Mouse (Mus musculus) R1 (cell line): ENCODE data around the gene Tex10.
A peak's percentile ranks its signal among the peaks of the same experiment; 100 is the strongest.

Experiments
- DNase-seq: peaks from one replicate; pipeline ENCODE4 v3.0.0-alpha.2; 2018; ENCODE audit warnings: low read depth, low spot score

The Tex10 gene

DNA sequence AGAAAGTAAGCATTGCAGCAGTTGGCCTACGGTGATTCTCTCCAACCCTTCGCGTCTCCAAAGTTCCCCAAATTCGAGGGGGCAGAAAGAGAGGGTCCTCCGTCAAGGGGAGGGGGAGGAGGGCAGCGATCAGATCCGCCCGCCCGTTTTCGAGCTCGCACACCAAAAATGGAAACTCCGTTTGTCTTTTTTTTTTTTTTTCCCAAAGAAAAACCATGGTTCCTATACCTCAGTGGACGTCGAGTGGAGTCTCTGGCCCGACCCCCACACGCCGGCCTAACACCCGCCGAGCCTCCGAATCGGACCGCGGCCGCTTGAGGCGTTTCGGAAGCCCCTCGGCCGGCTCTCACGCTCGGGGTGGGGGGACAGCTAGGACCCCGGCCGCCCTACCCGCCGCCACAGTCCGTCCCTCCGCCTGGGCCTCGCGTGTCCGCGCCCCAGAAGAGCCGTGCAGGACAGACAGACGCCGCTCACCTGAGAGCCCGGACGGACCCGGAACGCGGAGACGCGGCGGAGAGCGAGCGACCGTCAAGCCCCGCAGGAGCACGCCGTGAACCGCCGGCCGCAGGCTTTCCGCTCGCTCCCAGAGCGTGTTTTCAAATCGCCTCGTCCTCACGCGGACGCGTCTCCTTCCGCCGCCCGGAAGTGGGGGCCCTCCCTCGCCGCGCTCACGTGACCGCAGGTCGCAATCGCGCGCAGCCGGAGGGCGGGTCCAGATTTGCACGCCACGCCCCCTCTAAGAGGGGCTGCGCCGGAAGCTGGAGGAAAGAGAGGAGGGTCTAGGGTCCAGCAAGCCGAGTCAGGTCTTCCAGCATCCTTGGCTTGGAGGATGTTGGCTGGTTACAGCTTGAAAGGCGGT is at the start of gene Tex10:
TSS of gene Tex10 (minus strand) at position 668 of the 859 bp plus-strand sequence.
- DNase-seq, result peak; percentile 92

GRCm38 (mm10) chr4:48510861-48511260 is 37.6 kb upstream of the Tex10 start:
- peak; percentile 83 for DNase-seq

- DNase-seq, result no peak
Observed at GRCm38 (mm10) chr4:48492510-48492909, 19.3 kb upstream of the Tex10 start.

DNA sequence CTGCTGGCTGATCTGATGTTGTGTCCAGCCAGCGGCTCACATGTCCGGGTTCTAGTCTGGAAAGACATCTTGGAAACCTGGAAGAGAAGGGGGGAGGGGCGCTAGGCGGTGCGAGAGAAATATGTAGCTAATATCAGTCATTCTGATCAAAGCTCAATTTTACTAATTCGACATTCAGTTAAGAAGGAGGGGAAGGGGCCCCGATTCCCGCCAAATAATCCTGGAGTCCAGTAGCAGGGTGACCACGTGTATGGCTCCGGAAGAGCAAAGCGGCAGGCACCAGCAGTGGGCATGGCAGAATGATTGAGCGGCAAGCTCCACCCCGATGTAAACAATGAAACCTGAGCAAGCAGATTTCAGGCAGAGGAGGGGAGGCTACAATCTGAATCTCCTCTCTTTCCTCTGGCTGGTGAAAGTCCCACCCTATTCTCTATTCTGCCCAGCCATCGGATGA is 18.1 kb upstream of the Tex10 start:
- peak; percentile 77 for DNase-seq

- DNase-seq, result no peak
Observed at GRCm38 (mm10) chr4:48488916-48489315, 15.7 kb upstream of the Tex10 start.

- DNase-seq, result peak; percentile 88
Observed at GRCm38 (mm10) chr4:48481287-48481686, 8.0 kb upstream of the Tex10 start.

GRCm38 (mm10) chr4:48473651-48474011 is 372 bp upstream of the Tex10 start:
- no peak for DNase-seq

- no peak for DNase-seq
Observed at GRCm38 (mm10) chr4:48472052-48472791, 1.0 kb downstream of the Tex10 start.

- no peak for DNase-seq
Observed at GRCm38 (mm10) chr4:48470977-48471376, 2.3 kb downstream of the Tex10 start.

- no peak for DNase-seq
Observed at GRCm38 (mm10) chr4:48461060-48461459, 12.2 kb downstream of the Tex10 start.

- no peak for DNase-seq
Observed at GRCm38 (mm10) chr4:48458436-48458835, 14.8 kb downstream of the Tex10 start.

DNA sequence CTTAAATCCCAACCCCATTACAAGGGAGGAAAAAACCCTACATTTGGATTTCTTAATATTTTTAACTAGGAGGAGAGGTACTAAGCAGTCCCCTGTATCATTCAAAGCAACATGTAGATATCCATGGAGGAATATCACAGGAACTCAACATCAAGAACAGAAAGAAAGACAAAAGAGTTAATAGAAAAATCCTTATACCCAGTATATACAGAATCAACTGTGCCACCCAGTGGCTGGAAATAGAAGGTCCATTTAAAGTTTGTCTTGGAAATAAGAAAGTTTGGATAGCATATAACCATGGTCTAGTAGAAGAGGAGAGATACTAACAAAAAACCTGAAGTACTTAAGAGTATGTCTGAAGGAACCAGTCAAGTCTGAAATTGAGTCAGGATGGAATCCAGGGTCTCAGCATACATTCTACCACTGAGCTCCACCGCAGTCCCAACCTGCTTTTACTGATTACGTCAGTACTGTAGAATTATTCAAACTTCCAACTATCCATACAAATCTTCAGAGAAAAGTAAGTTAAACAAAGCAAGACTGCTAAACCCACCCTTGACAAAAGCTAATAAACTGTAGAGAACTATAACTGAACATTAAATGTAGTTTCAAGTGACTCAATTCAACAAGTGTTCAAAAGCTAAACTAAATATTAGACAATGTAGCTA is 19.0 kb downstream of the Tex10 start:
- no peak for DNase-seq

DNA sequence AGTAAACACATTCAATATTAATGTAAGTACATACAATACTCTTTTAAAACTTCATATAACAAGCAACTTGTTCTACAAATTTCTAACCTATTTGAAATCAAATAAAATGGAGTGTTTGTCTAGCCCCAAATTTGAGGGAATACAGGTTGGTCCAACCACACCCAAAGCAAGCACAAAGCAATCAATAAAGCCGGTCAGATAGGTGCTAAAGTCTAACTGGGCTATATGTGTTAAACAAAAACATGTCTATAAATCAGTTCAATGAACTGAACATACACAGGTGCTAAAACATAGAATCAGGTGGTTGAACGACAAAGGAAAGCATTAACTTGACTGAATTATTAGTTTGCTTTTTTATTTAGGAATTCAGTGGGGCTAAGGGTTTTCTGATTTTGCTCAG is 45.2 kb downstream of the Tex10 start:
- no peak for DNase-seq

DNA sequence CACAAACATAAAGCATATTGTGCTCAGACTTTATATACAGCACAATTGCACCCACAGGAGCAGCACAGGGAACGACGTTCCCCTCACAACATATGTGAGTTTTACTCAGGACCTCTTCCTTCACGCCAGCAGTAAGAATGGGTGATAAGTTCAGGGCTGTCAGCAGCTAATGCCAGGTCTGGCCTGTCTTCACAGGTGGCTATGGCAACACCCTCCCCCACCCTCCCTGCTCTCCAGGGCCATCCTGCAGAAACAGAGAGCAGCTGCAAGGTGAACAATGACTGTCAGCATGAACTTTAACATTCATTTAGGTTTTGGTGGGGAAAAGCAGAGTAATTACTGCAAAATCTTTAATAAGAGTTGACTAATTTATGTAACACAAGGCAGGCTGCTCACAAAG is 45.8 kb downstream of the Tex10 start:
- no peak for DNase-seq

DNA sequence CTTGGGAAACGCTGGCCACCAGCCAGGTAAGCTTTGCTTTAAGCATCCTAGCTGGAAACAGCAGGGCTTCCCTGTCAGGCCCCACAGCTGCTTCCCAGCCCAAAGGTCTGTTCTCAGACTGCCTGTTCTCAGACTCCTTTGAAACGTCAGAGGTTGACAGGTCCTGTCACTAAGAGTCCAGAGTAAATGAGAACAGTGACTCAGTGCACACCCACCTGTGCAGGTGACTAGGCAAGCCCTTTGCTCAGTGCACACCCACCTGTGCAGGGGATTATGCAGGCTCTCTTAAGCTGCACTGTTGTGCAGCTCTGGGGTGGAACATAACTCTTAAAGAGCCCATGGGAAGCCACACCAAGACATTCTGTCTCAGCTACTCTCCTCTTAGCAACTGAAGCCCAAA is 49.5 kb downstream of the Tex10 start:
- DNase-seq, result no peak

DNA sequence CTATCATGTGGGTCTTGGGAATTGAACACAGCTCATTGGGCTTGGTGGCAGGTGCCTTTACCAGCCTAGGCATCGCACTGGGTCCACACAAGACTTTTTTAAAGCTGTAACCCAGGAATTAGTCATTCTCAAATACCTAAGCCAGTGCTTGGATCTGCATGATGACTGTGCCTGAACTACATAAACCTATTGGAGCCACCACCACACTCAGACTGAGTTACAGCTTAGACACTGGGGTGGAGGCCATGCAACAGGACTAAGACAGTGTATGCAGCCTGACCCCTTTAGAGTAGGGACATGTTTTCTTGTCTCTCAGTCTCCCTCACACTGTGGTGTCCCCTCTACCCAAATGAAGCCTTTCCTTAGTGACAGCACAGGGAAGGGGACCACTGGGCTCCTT is 50.6 kb downstream of the Tex10 start:
- no peak for DNase-seq

DNA sequence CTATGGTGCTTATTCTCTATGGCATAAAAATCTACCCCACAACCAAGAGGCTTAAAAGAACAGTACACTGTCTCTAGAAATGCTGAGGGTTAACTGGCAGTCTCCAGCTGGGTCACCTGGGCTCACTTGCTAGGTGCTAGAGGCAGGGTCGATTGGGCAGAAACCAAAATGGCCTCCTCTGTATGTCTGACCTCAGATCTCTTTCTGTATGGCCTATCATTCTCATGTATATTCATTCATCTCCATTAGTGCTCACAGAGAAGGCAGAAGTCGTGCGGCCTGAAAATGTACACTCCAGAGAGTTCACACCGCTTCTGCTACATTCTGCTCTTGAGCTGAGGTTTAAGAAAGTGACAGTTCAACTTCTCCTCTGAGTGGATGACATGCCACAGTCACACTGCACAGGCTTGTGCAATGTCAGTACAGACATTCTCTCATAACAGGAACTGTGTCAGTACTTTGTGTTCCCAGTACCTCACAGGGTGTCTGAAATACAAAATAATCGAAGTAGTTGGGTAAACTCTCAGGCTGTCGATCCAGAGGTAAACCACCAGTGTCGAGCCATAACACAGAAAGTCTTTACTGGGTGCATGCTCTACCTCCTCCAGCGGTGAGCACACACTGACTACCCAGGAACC is 54.3 kb downstream of the Tex10 start:
- DNase-seq, result no peak

- no peak for DNase-seq
Observed at GRCm38 (mm10) chr4:48415838-48416335, 57.4 kb downstream of the Tex10 start.

GRCm38 (mm10) chr4:48413473-48413872 is 59.8 kb downstream of the Tex10 start:
- no peak for DNase-seq

DNA sequence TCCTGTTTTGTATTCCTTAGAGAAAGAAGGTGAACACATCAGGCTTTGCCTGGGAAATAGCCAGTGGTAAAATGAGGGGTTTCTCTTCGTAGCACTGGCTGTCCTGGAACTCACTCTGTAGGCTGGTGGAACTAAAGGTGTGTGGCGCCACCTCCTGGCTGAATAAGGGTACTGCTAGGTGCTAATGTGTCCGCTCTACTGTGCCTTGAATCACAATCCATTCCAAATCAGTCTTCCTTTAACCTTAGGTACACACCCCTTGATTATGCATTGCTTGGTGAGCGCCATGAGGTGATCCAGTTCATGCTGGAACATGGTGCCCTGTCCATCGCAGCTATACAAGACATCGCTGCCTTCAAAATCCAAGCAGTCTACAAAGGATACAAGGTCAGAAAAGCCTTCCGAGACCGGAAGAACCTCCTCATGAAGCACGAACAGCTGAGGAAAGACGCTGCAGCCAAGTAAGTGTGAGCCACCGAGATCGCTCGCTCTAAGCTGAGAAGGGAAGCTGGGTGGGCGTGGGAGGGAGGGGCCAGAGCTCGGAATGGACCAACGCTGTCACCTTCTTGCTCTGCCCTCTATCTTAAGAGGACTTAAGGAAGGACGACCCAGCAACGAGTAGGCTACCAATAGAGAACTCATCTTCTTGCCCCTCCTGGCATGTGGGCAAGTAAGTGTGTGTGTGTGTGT is 65.8 kb downstream of the Tex10 start:
- DNase-seq, result peak; percentile 85
